Mouse (Mus musculus) MEL (cell line): ENCODE data around the gene Gm826.

ENCODE experiments used
- CTCF ChIP-seq, 3 experiments: IDR thresholded peaks in 2 of 3; conservative IDR thresholded peaks in 1 of 3; 2 replicates each; pipeline ENCODE4 v1.5.1; 2011 to 2012; ENCODE audit warnings: low read length in 3 of 3, low read depth in 2 of 3, mild to moderate bottlenecking in 2 of 3, improper control_type of control experiment in 1 of 3, inconsistent platforms in 1 of 3, mixed read lengths in 1 of 3, moderate library complexity in 1 of 3; ENCODE audit not compliant: control insufficient read depth in 1 of 3, insufficient read depth in 1 of 3, poor library complexity in 1 of 3, severe bottlenecking in 1 of 3
- E2F4 ChIP-seq: IDR thresholded peaks from 2 replicates; pipeline ENCODE4 v1.6.1; 2011; ENCODE audit warnings: low read depth, low read length, improper control_type of control experiment, borderline replicate concordance
- EP300 ChIP-seq, 2 experiments: IDR thresholded peaks; 2 replicates each; pipeline ENCODE4 v1.6.1; 2011; ENCODE audit warnings: improper control_type of control experiment in 2 of 2, low read length in 2 of 2, low read depth in 1 of 2, mild to moderate bottlenecking in 1 of 2
- GABPA ChIP-seq: IDR thresholded peaks from 2 replicates; pipeline ENCODE4 v1.6.1; 2012; ENCODE audit warnings: low read depth, mild to moderate bottlenecking, inconsistent platforms, low read length, improper control_type of control experiment, moderate library complexity
- GATA1 ChIP-seq: IDR thresholded peaks from 2 replicates; pipeline ENCODE4 v1.6.1; 2011; ENCODE audit warnings: low read depth, low read length, improper control_type of control experiment
- NRF1 ChIP-seq: IDR thresholded peaks from 2 replicates; pipeline ENCODE4 v1.6.1; 2014; ENCODE audit warnings: low read depth, mild to moderate bottlenecking, inconsistent platforms, low read length, improper control_type of control experiment, moderate library complexity; ENCODE audit not compliant: poor library complexity, insufficient read depth, severe bottlenecking
- POLR2A ChIP-seq, 2 experiments: IDR thresholded peaks; 2 replicates each; pipeline ENCODE4 v1.6.1; 2011 to 2012; ENCODE audit warnings: low read length in 2 of 2, mild to moderate bottlenecking in 2 of 2, control low read depth in 1 of 2, improper control_type of control experiment in 1 of 2, low read depth in 1 of 2, moderate library complexity in 1 of 2; ENCODE audit not compliant: control insufficient read depth in 1 of 2, insufficient read depth in 1 of 2, poor library complexity in 1 of 2
- RCOR1 ChIP-seq: IDR thresholded peaks from 2 replicates; pipeline ENCODE4 v1.6.1; 2012; ENCODE audit warnings: low read depth, mild to moderate bottlenecking, inconsistent platforms, low read length, improper control_type of control experiment
- SMC3 ChIP-seq: IDR thresholded peaks from 2 replicates; pipeline ENCODE4 v1.6.1; 2011; ENCODE audit warnings: low read depth, low read length, improper control_type of control experiment
- USF1 ChIP-seq: IDR thresholded peaks from 2 replicates; pipeline ENCODE4 v1.6.1; 2014; ENCODE audit warnings: low read depth, mild to moderate bottlenecking, inconsistent platforms, low read length, improper control_type of control experiment, moderate library complexity
- USF2 ChIP-seq, 2 experiments: IDR thresholded peaks; 2 replicates each; pipeline ENCODE4 v1.6.1; 2011 to 2012; ENCODE audit warnings: improper control_type of control experiment in 2 of 2, low read length in 2 of 2, borderline replicate concordance in 1 of 2, inconsistent platforms in 1 of 2, low read depth in 1 of 2, mild to moderate bottlenecking in 1 of 2; ENCODE audit not compliant: insufficient read depth in 1 of 2
- ZC3H11A ChIP-seq: IDR thresholded peaks from 2 replicates; pipeline ENCODE4 v1.6.1; 2012; ENCODE audit warnings: low read depth, mild to moderate bottlenecking, inconsistent platforms, low read length, improper control_type of control experiment
- ZMIZ1 ChIP-seq: IDR thresholded peaks from 2 replicates; pipeline ENCODE4 v1.6.1; 2012; ENCODE audit warnings: low read depth, mild to moderate bottlenecking, inconsistent platforms, low read length, improper control_type of control experiment, moderate library complexity

- TF ChIP-seq POLR2A (IDR thresholded peaks at IDR 0.05; ENCODE audit: control insufficient read depth in 1 of 2, insufficient read depth in 1 of 2, low read depth in 1 of 2, low read length in 2 of 2, poor library complexity in 1 of 2) (no peak), CTCF (IDR thresholded peaks at IDR 0.05 in 2 of 3, conservative IDR thresholded peaks at IDR 0.05 in 1 of 3; ENCODE audit: control insufficient read depth in 1 of 3, insufficient read depth in 1 of 3, low read depth in 2 of 3, low read length in 3 of 3, poor library complexity in 1 of 3, severe bottlenecking in 1 of 3) (no peak), ZMIZ1 (no peak), NRF1 (no peak), EP300 (IDR thresholded peaks at IDR 0.05; ENCODE audit: low read depth in 1 of 2, low read length in 2 of 2) (no peak), GABPA (no peak), SMC3 (no peak), E2F4 (no peak), USF1 (no peak), RCOR1 (no peak), GATA1 (no peak), USF2 (IDR thresholded peaks at IDR 0.05; ENCODE audit: borderline replicate concordance in 1 of 2, insufficient read depth in 1 of 2, low read depth in 1 of 2, low read length in 2 of 2) (no peak), ZC3H11A (no peak)
These were observed 11.7 kb upstream of the Gm826 start for GRCm38 (mm10) chr2:160345644-160346043.
